Mouse (Mus musculus) hindbrain, embryonic 16.5 days (tissue): ENCODE data around the gene Sema3b. TPM values are rescaled to one million over a fixed set of nuclear protein-coding genes. Genes with fewer than 3 reads are reported as not detected.

ENCODE experiments used
- ATAC-seq: fragments of 200-750 bp; cut with Nextera tagmentation; 2 replicates; pipeline ENCODE4 v1.8.0; 2017; ENCODE audit warnings: moderate TSS enrichment, moderate library complexity
- H3K27ac ChIP-seq: fragments of 300-500 bp; sonication (generic); 2 replicates; pipeline ENCODE4 v1.5.1; 2014; ENCODE audit warnings: low read depth, mild to moderate bottlenecking, control low read depth, low read length, moderate library complexity
- H3K27me3 ChIP-seq: fragments of 300-500 bp; sonication (generic); replicated peaks from 2 replicates; pipeline ENCODE4 v1.6.1; 2014; ENCODE audit warnings: low read length; ENCODE audit not compliant: control insufficient read depth, insufficient read depth
- H3K36me3 ChIP-seq: fragments of 300-500 bp; sonication (generic); 2 replicates; pipeline ENCODE4 v1.6.1; 2014; ENCODE audit warnings: mild to moderate bottlenecking, low read length, moderate library complexity, mixed read lengths; ENCODE audit not compliant: control insufficient read depth, insufficient read depth
- H3K4me1 ChIP-seq: fragments of 300-500 bp; sonication (generic); 2 replicates; pipeline ENCODE4 v1.6.1; 2014; ENCODE audit warnings: low read depth, low read length; ENCODE audit not compliant: control insufficient read depth, insufficient read depth
- H3K4me2 ChIP-seq: fragments of 300-500 bp; sonication (generic); 2 replicates; pipeline ENCODE4 v1.6.1; 2014; ENCODE audit warnings: mild to moderate bottlenecking, low read length, control low read depth, moderate library complexity
- H3K4me3 ChIP-seq: fragments of 300-500 bp; sonication (generic); 2 replicates; pipeline ENCODE4 v1.5.1; 2014; ENCODE audit warnings: mild to moderate bottlenecking, low read length, control low read depth, moderate library complexity
- H3K9ac ChIP-seq: fragments of 300-500 bp; sonication (generic); 2 replicates; pipeline ENCODE4 v1.6.1; 2014; ENCODE audit warnings: low read depth, mild to moderate bottlenecking, control low read depth, low read length, moderate library complexity
- H3K9me3 ChIP-seq: fragments of 300-500 bp; sonication (generic); 2 replicates; pipeline ENCODE4 v1.6.1; 2014; ENCODE audit warnings: mild to moderate bottlenecking, low read length, moderate library complexity; ENCODE audit not compliant: control insufficient read depth
- WGBS: fragments of 180-500 bp; shearing (Covaris S2); extraction: QIAGEN DNeasy Blood & Tissue Kit; methylation state at CpG from one replicate; pipeline ENCODE4 v1.1.7; 2014; 5-methylcytosine and 5-hydroxymethylcytosine counted together
- polyA plus RNA-seq: library from polyadenylated mRNA; unstranded; fragments of >200 nt; fragmentation: Nextera tagmentation; extraction: Ambion mirVana; gene quantifications from 2 replicates; pipeline ENCODE4 v1.2.1, GENCODE M21; 2015

Gene Sema3b
- polyA plus RNA-seq, 1 experiment from 2014 or later, result 7.0 TPM

DNA sequence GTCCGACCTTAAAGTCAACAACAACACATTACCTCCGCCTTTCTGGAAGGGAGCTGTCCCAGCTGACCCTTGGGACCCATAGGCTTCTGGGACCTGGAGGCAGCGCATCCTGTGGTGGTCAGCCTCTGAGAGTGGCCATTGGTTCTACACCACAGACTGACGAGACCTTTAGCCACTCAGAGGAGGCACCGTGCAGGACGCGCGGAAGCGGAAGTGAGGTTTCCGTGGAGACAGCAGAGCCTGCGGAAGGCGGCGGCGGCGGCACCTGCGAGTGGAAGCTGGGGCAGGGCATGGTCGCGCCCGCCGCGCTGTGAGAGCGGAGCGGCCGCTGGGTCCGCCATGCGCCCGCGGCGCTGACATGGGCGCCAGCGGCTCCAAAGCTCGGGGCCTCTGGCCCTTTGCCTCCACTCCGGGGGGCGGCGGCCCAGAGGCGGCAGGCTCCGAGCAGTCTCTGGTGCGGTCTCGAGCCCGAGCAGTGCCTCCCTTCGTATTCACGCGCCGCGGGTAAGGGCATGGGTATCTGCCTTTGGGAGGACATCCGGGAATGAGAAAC is 45.9 kb downstream of the Sema3b start, which contains the start of gene Tusc2:
Tusc2 (plus strand) TSS at position 227 of the 553 bp plus-strand sequence.
- peak within 1 kb of the TSS; percentile 86 for H3K9ac ChIP-seq
- no peaks in the 10 kb centered on the region for H3K9me3 ChIP-seq
- under 1% methylated on average over 46 of the region's 46 CpGs for WGBS
- peak within 1 kb of the TSS; percentile 84 for H3K4me3 ChIP-seq
- H3K4me2 ChIP-seq, result peak within 1 kb of the TSS; percentile 81
- H3K27me3 ChIP-seq, result no peaks in the 10 kb centered on the region
- peak within 1 kb of the TSS; percentile 63; the same call in 1 of the 2 replicates for H3K27ac ChIP-seq
- peaks cover 19% of the 10 kb centered on the region for H3K4me1 ChIP-seq
- peak; percentile 97 for ATAC-seq
- H3K36me3 ChIP-seq, result peaks cover 26% of the 10 kb centered on the region

DNA sequence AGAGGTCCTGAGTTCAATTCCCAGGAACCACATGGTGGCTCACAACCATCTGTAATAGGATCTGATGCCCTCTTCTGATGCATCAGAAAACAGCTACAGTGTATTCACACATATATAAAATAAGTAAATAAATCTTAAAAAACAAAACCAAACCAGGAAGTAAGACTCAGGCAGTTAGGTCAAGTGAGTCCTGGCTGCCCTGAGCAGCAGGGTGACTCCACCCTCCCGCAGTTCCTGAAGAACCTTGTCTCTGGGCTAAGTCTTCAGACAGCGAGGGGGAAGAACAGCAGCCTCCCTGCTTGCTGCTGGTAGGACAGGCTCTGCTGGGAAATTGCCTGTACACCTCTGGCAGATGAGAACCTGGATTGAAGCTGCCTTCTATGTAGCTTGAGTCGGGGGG is 52.7 kb downstream of the Sema3b start:
- H3K9me3 ChIP-seq, result no peaks in the 10 kb centered on the region
- no peak overlapping the region; the same call in 1 of the 2 replicates for H3K9ac ChIP-seq
- H3K4me2 ChIP-seq, result peak overlapping the region; percentile 96
- H3K4me3 ChIP-seq, result no peak overlapping the region
- H3K27me3 ChIP-seq, result peaks cover 9% of the 10 kb centered on the region
- no peak overlapping the region for H3K27ac ChIP-seq
- peaks cover 23% of the 10 kb centered on the region for H3K36me3 ChIP-seq
- WGBS, result 80% methylated on average over 3 of the region's 3 CpGs
- H3K4me1 ChIP-seq, result peaks cover 28% of the 10 kb centered on the region
- ATAC-seq, result no peak

DNA sequence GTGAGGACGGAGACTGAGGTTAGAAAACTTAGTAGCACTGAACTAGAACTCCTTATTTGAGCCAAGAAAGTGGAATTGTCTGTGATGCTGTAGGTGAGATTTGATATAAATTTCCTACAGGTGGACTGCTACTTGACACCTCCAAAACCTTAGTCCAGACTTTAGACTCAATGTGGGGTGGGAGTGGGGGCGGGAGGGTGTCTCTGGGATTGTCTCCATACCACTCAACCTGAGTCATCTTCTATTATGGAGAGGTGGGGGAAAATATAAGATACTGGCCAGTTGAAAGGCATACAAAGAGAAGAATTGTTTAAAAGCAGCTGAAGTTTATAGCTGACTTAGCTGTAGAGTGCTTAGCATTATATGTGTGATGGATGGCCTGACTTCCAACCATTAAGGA is 53.3 kb downstream of the Sema3b start:
- H3K4me3 ChIP-seq, result peak overlapping the region; percentile 81
- peaks cover 15% of the 10 kb centered on the region for H3K27me3 ChIP-seq
- peak overlapping the region; percentile 87 for H3K9ac ChIP-seq
- peaks cover 22% of the 10 kb centered on the region for H3K36me3 ChIP-seq
- 45% methylated on average over 2 of the region's 2 CpGs for WGBS
- H3K9me3 ChIP-seq, result no peaks in the 10 kb centered on the region
- ATAC-seq, result no peak
- no peak overlapping the region for H3K27ac ChIP-seq
- H3K4me2 ChIP-seq, result peak overlapping the region; percentile 96
- H3K4me1 ChIP-seq, result peaks cover 34% of the 10 kb centered on the region

DNA sequence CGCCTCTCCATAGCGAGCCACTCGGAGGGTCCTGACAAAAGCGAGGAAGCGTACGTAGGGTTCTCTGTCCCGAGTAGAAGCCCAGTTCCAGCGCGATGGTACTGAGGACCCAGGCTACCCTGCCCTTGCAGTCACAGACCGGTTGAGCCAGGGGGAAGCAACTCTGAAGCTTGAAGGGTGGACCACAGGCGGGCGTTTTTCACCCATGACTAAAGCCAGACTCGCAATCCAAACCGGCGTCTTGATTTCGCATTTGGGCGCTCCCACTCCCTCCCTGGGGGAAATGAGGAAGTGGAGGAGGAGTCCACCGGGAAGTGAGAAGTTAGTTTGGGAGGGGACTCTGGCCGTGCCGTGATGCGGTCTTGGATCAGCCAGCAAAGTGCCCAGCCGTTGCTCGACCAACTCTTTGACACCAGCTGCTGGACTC is 54.0 kb downstream of the Sema3b start:
- H3K27me3 ChIP-seq, result peaks cover 19% of the 10 kb centered on the region

DNA sequence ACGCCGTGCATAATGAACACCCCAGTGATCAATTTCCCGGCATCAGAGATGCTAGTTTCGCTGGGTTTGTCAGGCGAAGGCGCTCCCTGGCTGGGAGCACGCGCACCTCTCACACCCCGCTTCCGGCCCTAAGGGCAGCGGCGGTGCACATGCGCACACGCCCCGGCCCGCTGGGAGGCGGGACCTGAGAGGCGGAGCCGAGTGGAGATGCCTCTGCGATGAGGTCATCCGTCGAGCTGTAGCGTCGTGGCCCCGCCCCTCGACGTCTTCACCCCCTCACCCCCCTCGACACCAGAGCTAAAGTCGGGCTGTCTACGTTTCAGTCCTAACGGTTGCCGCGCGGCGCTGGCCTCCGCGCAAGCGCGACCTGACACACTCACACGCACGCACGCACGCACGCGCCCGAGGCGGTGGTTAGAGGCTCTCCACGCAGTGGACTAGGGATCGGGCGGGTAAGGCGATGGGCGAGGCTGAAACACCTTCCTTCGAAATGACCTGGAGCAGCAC is 54.7 kb downstream of the Sema3b start:
- under 1% methylated on average over 53 of the region's 53 CpGs for WGBS
- peak overlapping the region; percentile 92 for H3K27ac ChIP-seq
- H3K4me3 ChIP-seq, result peak overlapping the region; percentile 81
- no peaks in the 10 kb centered on the region for H3K9me3 ChIP-seq
- peak; percentile 94 for ATAC-seq
- peak overlapping the region; percentile 96 for H3K4me2 ChIP-seq
- peak overlapping the region; percentile 87 for H3K9ac ChIP-seq
- H3K4me1 ChIP-seq, result peaks cover 34% of the 10 kb centered on the region
- peaks cover 15% of the 10 kb centered on the region for H3K36me3 ChIP-seq
- H3K27me3 ChIP-seq, result peaks cover 22% of the 10 kb centered on the region

More for the DNA sequence above, 54.0 kb downstream of the Sema3b start:
- H3K4me2 ChIP-seq, result peak overlapping the region; percentile 96
- WGBS, result under 1% methylated on average over 23 of the region's 23 CpGs
- no peaks in the 10 kb centered on the region for H3K9me3 ChIP-seq
- H3K36me3 ChIP-seq, result peaks cover 22% of the 10 kb centered on the region
- ATAC-seq, result no peak; the same call in none of the 2 replicates
- H3K9ac ChIP-seq, result peak overlapping the region; percentile 87
- peaks cover 34% of the 10 kb centered on the region for H3K4me1 ChIP-seq
- H3K4me3 ChIP-seq, result peak overlapping the region; percentile 81
- peak overlapping the region; percentile 92 for H3K27ac ChIP-seq

GRCm38 (mm10) chr9:107553541-107554318 is 55.3 kb downstream of the Sema3b start:
- H3K4me3 ChIP-seq, result peak overlapping the region; percentile 81
- H3K27ac ChIP-seq, result peak overlapping the region; percentile 92
- H3K27me3 ChIP-seq, result peaks cover 24% of the 10 kb centered on the region
- no peaks in the 10 kb centered on the region for H3K9me3 ChIP-seq
- H3K36me3 ChIP-seq, result peaks cover 10% of the 10 kb centered on the region
- peaks cover 34% of the 10 kb centered on the region for H3K4me1 ChIP-seq
- H3K4me2 ChIP-seq, result peak overlapping the region; percentile 96
- H3K9ac ChIP-seq, result peak overlapping the region; percentile 80
- peak; percentile 68 for ATAC-seq
- WGBS, result 7% methylated on average over 35 of the region's 37 CpGs

DNA sequence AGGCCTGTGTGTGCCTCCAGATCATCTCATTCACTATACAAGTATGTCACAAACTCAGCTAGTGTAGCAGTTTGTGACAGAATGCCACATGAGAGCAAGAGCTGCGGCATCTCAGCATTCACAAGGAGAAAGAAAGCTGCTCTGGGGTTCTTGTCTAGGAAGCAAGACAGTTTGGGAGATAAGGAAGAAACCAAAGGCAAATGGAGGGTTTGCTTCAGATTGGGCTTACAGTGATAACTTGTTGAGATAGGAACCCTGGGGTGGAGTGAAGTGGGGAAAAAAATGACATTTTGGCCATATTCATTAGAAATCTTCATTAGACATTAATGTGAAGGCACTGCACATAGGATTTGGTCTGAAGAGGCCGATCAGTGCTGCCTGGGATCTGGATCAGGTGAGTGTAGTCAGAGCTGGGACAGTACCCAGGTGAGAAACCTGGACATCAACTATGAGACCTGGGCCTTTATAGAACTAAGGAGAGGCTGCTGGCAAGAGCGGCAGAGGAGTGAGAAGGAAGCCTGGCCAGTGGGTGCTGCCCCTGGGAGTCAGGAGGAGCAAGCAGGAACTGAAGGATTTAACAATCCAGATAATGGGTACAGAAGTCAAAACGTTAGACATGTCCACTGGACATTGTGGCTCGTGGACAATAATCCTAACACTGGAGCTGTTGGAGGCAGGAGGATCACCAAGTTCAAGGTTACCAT is 56.2 kb downstream of the Sema3b start:
- ATAC-seq, result no peak
- WGBS, result 81% methylated on average over 5 of the region's 5 CpGs
- Histone ChIP-seq H3K4me1 (peaks cover 34% of the 10 kb centered on the region), H3K9ac (no peak overlapping the region; the same call in 1 of the 2 replicates), H3K27ac (no peak overlapping the region), H3K4me3 (no peak overlapping the region; the same call in 1 of the 2 replicates), H3K9me3 (no peaks in the 10 kb centered on the region), H3K27me3 (peaks cover 24% of the 10 kb centered on the region), H3K4me2 (peak overlapping the region; percentile 96; the same call in 1 of the 2 replicates), H3K36me3 (peaks cover 5% of the 10 kb centered on the region)

DNA sequence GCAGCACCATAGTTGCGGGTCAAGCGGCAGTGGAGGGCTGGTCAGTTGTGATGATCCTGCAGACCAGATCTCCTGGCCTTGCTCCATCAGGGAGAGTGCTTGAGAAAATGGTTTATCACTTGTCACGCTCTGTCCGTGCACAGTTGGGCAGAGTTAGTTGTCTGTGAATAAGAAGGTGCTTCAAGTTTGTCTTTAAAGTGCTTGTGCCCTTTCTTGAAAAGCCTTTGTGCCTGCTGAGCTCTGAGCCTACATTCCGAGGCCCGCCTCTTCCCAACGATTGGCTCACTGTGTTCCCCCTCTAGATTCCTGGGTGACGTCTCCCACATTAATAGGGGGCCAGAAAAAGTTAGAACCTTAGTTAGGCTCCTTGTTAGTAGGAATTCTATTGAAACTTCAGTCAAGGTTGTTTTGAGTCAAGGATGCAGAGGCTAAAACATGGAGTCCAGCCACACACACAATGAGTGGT is 57.1 kb downstream of the Sema3b start:
- H3K27me3 ChIP-seq, result peaks cover 24% of the 10 kb centered on the region
- 0 out of 2 replicates have a peak overlapping the region, but pooled peaks have one; percentile 14 for H3K27ac ChIP-seq
- H3K9ac ChIP-seq, result peak overlapping the region; percentile 68
- peak overlapping the region; percentile 43 for H3K4me3 ChIP-seq
- WGBS, result 15% methylated on average over 8 of the region's 8 CpGs
- no peaks in the 10 kb centered on the region for H3K36me3 ChIP-seq
- peak overlapping the region; percentile 73 for H3K4me2 ChIP-seq
- no peak for ATAC-seq
- peaks cover 40% of the 10 kb centered on the region for H3K4me1 ChIP-seq
- no peaks in the 10 kb centered on the region for H3K9me3 ChIP-seq
